Mouse (Mus musculus) forebrain, embryonic 12.5 days (tissue): ENCODE results near the gene Mapt. TPM values are rescaled to one million over a fixed set of nuclear protein-coding genes. Genes with fewer than 3 reads are reported as not detected.

Source experiments
- ATAC-seq: fragments of 200-750 bp; cut with Nextera tagmentation; 2 replicates; pipeline ENCODE4 v1.8.0; 2017; ENCODE audit warnings: moderate TSS enrichment; ENCODE audit not compliant: low FRiP score
- H3K27ac ChIP-seq: fragments of 300-500 bp; sonication (generic); 2 replicates; pipeline ENCODE4 v1.5.1; 2016; ENCODE audit warnings: mild to moderate bottlenecking
- H3K27me3 ChIP-seq: fragments of 300-500 bp; sonication (generic); 2 replicates; pipeline ENCODE4 v1.6.1; 2016; ENCODE audit warnings: mild to moderate bottlenecking
- H3K36me3 ChIP-seq: fragments of 300-500 bp; sonication (generic); replicated peaks from 2 replicates; pipeline ENCODE4 v1.6.1; 2016; ENCODE audit warnings: mild to moderate bottlenecking
- H3K4me1 ChIP-seq: fragments of 300-500 bp; sonication (generic); 2 replicates; pipeline ENCODE4 v1.6.1; 2016
- H3K4me2 ChIP-seq: fragments of 300-500 bp; sonication (generic); 2 replicates; pipeline ENCODE4 v1.6.1; 2016; ENCODE audit warnings: mild to moderate bottlenecking, moderate library complexity
- H3K4me3 ChIP-seq: fragments of 300-500 bp; sonication (generic); replicated peaks from 2 replicates; pipeline ENCODE4 v1.5.1; 2016; ENCODE audit warnings: mild to moderate bottlenecking
- H3K9ac ChIP-seq: fragments of 300-500 bp; sonication (generic); 2 replicates; pipeline ENCODE4 v1.6.1; 2016; ENCODE audit warnings: mild to moderate bottlenecking
- H3K9me3 ChIP-seq: fragments of 300-500 bp; sonication (generic); 2 replicates; pipeline ENCODE4 v1.6.1; 2016
- WGBS: fragments of 180-500 bp; shearing (Covaris S2); methylation state at CpG from one replicate; pipeline ENCODE4 v1.1.7; 2016; 5-methylcytosine and 5-hydroxymethylcytosine counted together
- polyA plus RNA-seq: library from polyadenylated mRNA; unstranded; fragments of >200 nt; fragmentation: Nextera tagmentation; extraction: Ambion mirVana; gene quantifications from 2 replicates; pipeline ENCODE4 v1.2.1, GENCODE M21; 2016

The Mapt gene
- polyA plus RNA-seq, 1 experiment from 2014 or later: 115 TPM

DNA sequence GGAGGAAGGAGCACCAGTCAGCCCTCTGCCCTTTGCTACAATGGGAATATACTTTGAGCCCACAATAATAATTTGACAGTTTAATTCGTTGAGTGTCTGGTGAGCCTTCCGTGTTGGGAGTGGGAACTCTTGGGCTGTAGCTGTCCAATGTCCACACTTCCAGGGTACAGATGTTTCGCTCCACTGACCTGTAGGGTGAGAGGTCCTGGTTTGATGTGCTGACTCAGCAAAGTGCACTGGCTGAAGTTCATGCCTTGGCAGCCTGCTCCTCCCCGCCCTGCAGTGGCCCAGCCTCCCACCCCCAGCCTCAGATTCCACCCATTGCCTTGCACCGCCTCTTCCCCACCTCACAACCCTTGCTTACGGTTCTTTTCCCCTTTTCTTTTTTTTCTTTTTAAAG, 33.5 kb downstream of the Mapt start:
- Histone ChIP-seq H3K36me3 (no peaks in the 10 kb centered on the region), H3K27ac (no peak overlapping the region), H3K4me3 (no peak overlapping the region), H3K9me3 (no peaks in the 10 kb centered on the region), H3K4me1 (peaks cover 4% of the 10 kb centered on the region; the same call in 1 of the 2 replicates), H3K9ac (no peak overlapping the region), H3K4me2 (no peak overlapping the region), H3K27me3 (no peaks in the 10 kb centered on the region)
- ATAC-seq: no peak
- 86% methylated on average over 6 of the region's 6 CpGs for WGBS

DNA sequence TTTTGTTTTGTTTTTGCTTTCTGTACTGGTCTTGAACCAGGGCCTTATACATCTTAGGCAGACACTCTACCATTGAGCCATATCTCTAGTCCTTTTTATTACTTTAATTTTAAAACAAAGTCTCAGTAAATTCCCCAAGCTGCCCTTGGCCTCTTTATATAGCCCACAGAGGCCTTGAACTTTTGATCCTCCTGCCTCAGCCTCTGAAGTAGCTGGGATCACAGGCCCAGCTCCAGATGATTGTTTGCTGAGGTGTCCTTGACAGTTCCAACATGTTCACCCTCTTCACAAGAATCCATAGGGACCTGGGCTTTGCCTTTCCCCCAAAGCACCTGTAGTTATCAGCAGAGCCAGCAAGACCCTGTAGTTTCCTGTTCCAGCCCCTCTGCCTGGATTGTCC, 34.5 kb downstream of the Mapt start:
- Histone ChIP-seq H3K9me3 (no peaks in the 10 kb centered on the region), H3K36me3 (no peaks in the 10 kb centered on the region), H3K27me3 (no peaks in the 10 kb centered on the region), H3K4me3 (no peak overlapping the region), H3K4me1 (peaks cover 4% of the 10 kb centered on the region; the same call in 1 of the 2 replicates), H3K9ac (no peak overlapping the region), H3K27ac (no peak overlapping the region), H3K4me2 (no peak overlapping the region)
- no peak for ATAC-seq

- H3K4me2 ChIP-seq: no peak overlapping the region
- no peaks in the 10 kb centered on the region for H3K9me3 ChIP-seq
- 87% methylated on average over 11 of the region's 11 CpGs for WGBS
- no peak overlapping the region for H3K27ac ChIP-seq
- no peak overlapping the region for H3K9ac ChIP-seq
- no peaks in the 10 kb centered on the region for H3K36me3 ChIP-seq
- no peak for ATAC-seq
- H3K27me3 ChIP-seq: no peaks in the 10 kb centered on the region
- peaks cover 11% of the 10 kb centered on the region for H3K4me1 ChIP-seq
- H3K4me3 ChIP-seq: no peak overlapping the region
These were observed 36.2 kb downstream of the Mapt start for GRCm38 (mm10) chr11:104267380-104267779.

GRCm38 (mm10) chr11:104269385-104269822, 38.2 kb downstream of the Mapt start:
- H3K4me1 ChIP-seq: peaks cover 11% of the 10 kb centered on the region
- H3K27ac ChIP-seq: no peak overlapping the region
- 71% methylated on average over 9 of the region's 9 CpGs for WGBS
- no peak overlapping the region for H3K4me2 ChIP-seq
- H3K9me3 ChIP-seq: no peaks in the 10 kb centered on the region
- H3K27me3 ChIP-seq: no peaks in the 10 kb centered on the region
- no peak overlapping the region for H3K4me3 ChIP-seq
- H3K9ac ChIP-seq: no peak overlapping the region
- no peak for ATAC-seq
- H3K36me3 ChIP-seq: no peaks in the 10 kb centered on the region

DNA sequence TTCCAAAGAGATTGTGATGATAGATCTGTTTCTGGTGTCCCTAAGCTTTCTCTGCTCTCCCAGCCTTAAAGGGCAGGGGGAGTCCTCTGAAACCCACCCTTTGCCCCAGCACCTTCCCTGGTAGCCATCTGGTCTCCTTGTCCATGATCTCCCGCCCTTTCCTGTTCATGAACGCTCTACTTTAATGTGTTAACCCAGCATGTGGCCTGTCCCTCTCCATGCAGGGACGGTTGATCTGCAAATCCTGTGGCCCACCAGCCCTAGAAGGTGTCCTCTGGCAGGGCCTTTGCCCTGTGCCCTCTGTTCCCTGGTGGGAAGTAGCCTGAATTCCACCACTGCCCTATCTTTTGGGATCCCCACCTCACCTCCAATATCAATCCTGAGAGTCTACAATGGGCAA, 39.3 kb downstream of the Mapt start:
- no peak overlapping the region for H3K27ac ChIP-seq
- no peak for ATAC-seq
- 74% methylated on average over 3 of the region's 3 CpGs for WGBS
- H3K36me3 ChIP-seq: no peaks in the 10 kb centered on the region
- no peaks in the 10 kb centered on the region for H3K9me3 ChIP-seq
- H3K4me2 ChIP-seq: no peak overlapping the region
- no peak overlapping the region for H3K9ac ChIP-seq
- no peak overlapping the region for H3K4me3 ChIP-seq
- no peaks in the 10 kb centered on the region for H3K27me3 ChIP-seq
- H3K4me1 ChIP-seq: peaks cover 11% of the 10 kb centered on the region

DNA sequence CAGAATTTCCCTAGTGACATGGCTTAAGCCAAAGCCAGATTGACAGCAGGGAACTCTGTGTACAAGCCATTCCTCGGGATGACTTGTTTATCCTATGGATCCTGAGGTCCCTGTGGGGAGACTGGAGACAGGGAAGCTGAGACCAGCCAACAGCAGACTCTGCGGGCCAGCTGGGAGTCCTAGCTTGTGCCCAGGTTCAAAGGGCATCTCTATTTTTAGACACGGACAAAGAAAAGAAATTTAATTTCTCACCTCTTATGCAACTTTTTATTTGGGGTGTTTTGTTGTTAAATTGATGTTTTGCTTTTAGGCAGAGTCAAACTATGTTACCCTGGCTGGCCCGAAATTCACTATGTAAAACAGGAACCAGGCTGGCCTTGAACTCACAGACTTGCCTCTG, 39.7 kb downstream of the Mapt start:
- H3K4me2 ChIP-seq: no peak overlapping the region
- peaks cover 11% of the 10 kb centered on the region for H3K4me1 ChIP-seq
- H3K4me3 ChIP-seq: no peak overlapping the region
- ATAC-seq: no peak
- H3K9me3 ChIP-seq: no peaks in the 10 kb centered on the region
- H3K27ac ChIP-seq: no peak overlapping the region
- H3K27me3 ChIP-seq: no peaks in the 10 kb centered on the region
- no peak overlapping the region for H3K9ac ChIP-seq
- 79% methylated on average over 4 of the region's 4 CpGs for WGBS
- no peaks in the 10 kb centered on the region for H3K36me3 ChIP-seq

- no peak overlapping the region for H3K4me2 ChIP-seq
- 77% methylated on average over 6 of the region's 6 CpGs for WGBS
- no peaks in the 10 kb centered on the region for H3K36me3 ChIP-seq
- no peak overlapping the region for H3K27ac ChIP-seq
- no peak overlapping the region for H3K4me3 ChIP-seq
- peaks cover 11% of the 10 kb centered on the region for H3K4me1 ChIP-seq
- no peaks in the 10 kb centered on the region for H3K27me3 ChIP-seq
- no peak overlapping the region for H3K9ac ChIP-seq
- no peak for ATAC-seq
- no peaks in the 10 kb centered on the region for H3K9me3 ChIP-seq
These were observed 40.7 kb downstream of the Mapt start for GRCm38 (mm10) chr11:104271876-104272275.

DNA sequence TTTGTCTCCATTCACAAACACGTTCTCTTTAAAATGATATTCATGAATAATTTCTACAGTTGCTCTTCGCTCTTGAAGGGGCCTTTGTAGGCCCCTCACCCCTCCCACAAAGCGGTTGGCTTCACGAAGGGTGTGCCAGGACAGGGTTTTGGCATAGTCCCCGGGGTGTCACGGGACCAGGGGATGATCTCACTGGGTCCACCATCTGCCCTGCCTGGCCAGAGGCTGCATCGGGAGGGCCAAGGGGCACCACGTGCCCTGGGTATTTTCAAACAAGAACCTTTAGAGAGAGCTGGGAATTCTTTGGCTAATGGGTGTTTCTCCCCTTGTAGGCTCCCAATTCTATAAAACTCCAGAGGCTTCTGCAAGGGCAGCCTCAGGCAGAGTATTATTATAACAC, 41.2 kb downstream of the Mapt start:
- no peaks in the 10 kb centered on the region for H3K9me3 ChIP-seq
- no peak overlapping the region for H3K27ac ChIP-seq
- 0 out of 2 replicates have a peak, but pooled peaks cover under 1% of the 10 kb centered on the region for H3K27me3 ChIP-seq
- ATAC-seq: no peak
- no peaks in the 10 kb centered on the region for H3K36me3 ChIP-seq
- no peak overlapping the region for H3K4me3 ChIP-seq
- peaks cover 11% of the 10 kb centered on the region for H3K4me1 ChIP-seq
- no peak overlapping the region for H3K9ac ChIP-seq
- WGBS: 74% methylated on average over 8 of the region's 8 CpGs
- H3K4me2 ChIP-seq: no peak overlapping the region

DNA sequence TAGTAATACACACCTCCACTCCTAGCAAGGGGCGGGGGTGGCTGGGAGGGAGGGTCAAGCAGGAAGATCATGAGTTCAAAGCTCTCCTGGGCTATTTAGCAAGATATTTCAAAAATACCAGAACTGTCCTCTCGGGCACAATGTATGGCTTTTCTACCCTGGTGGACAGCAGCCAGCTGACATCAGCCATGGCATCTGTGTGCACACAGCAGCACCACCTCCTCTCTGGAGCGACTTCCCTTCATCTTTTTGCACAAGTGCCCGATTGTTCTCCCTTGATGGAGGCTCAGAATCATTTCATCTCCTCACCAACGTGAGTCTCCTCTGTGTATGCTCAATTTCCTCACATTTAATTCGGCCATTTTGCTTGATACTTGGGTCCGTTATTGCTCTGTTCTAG, 44.6 kb downstream of the Mapt start:
- no peak overlapping the region for H3K4me3 ChIP-seq
- H3K9ac ChIP-seq: no peak overlapping the region
- no peak overlapping the region for H3K4me2 ChIP-seq
- peaks cover 11% of the 10 kb centered on the region for H3K4me1 ChIP-seq
- no peak for ATAC-seq
- no peaks in the 10 kb centered on the region for H3K9me3 ChIP-seq
- H3K27me3 ChIP-seq: 0 out of 2 replicates have a peak, but pooled peaks cover 2% of the 10 kb centered on the region
- H3K36me3 ChIP-seq: no peaks in the 10 kb centered on the region
- H3K27ac ChIP-seq: no peak overlapping the region
- WGBS: 91% methylated on average over 7 of the region's 7 CpGs

- peaks cover 3% of the 10 kb centered on the region; the same call in 1 of the 2 replicates for H3K4me1 ChIP-seq
- no peak for ATAC-seq
- WGBS: 7% methylated on average over 20 of the region's 20 CpGs
- H3K27ac ChIP-seq: no peak overlapping the region
- no peak overlapping the region for H3K9ac ChIP-seq
- H3K36me3 ChIP-seq: 0 out of 2 replicates have a peak, but pooled peaks cover 3% of the 10 kb centered on the region
- no peak overlapping the region for H3K4me3 ChIP-seq
- H3K27me3 ChIP-seq: peaks cover 5% of the 10 kb centered on the region; the same call in 1 of the 2 replicates
- H3K4me2 ChIP-seq: peak overlapping the region; percentile 15
- no peaks in the 10 kb centered on the region for H3K9me3 ChIP-seq
These were observed 47.0 kb downstream of the Mapt start for GRCm38 (mm10) chr11:104278222-104278621.

GRCm38 (mm10) chr11:104279049-104279448, 47.9 kb downstream of the Mapt start:
- peaks cover 5% of the 10 kb centered on the region; the same call in 1 of the 2 replicates for H3K27me3 ChIP-seq
- H3K9me3 ChIP-seq: no peaks in the 10 kb centered on the region
- peaks cover 3% of the 10 kb centered on the region; the same call in 1 of the 2 replicates for H3K4me1 ChIP-seq
- H3K4me2 ChIP-seq: no peak overlapping the region
- no peak overlapping the region for H3K9ac ChIP-seq
- H3K27ac ChIP-seq: no peak overlapping the region
- ATAC-seq: no peak
- H3K36me3 ChIP-seq: 0 out of 2 replicates have a peak, but pooled peaks cover 3% of the 10 kb centered on the region
- H3K4me3 ChIP-seq: no peak overlapping the region
- WGBS: 88% methylated on average over 4 of the region's 4 CpGs

- Histone ChIP-seq H3K4me1 (peaks cover 3% of the 10 kb centered on the region; the same call in 1 of the 2 replicates), H3K9me3 (no peaks in the 10 kb centered on the region), H3K36me3 (0 out of 2 replicates have a peak, but pooled peaks cover 3% of the 10 kb centered on the region), H3K27me3 (peaks cover 5% of the 10 kb centered on the region; the same call in 1 of the 2 replicates), H3K4me2 (no peak overlapping the region), H3K9ac (no peak overlapping the region), H3K4me3 (no peak overlapping the region), H3K27ac (no peak overlapping the region)
- no peak for ATAC-seq
- WGBS: 71% methylated on average over 3 of the region's 3 CpGs
These were observed 48.3 kb downstream of the Mapt start for GRCm38 (mm10) chr11:104279538-104279937.

DNA sequence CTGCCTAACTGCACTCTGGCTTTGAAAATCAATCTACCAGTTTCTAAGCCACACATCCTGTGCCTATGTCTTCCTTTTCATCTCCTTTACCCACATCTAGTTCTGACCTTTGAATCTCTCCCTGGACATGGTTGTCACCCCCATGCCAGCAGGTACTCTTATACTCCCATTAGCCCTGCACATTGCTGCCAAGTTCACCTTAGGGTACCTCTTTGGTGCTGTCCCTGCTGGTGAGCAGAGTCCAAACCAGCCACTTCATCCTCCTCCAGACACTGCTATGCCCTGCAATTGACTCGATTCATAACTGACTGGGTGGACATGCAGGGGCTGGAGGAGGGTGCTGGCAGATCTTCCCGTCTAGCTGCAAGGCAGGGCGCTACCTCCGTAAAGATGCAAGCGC, 50.3 kb downstream of the Mapt start:
- peaks cover 3% of the 10 kb centered on the region; the same call in 1 of the 2 replicates for H3K4me1 ChIP-seq
- H3K27ac ChIP-seq: no peak overlapping the region
- 90% methylated on average over 5 of the region's 5 CpGs for WGBS

More for the DNA sequence above, 50.3 kb downstream of the Mapt start:
- Histone ChIP-seq H3K9me3 (no peaks in the 10 kb centered on the region), H3K4me3 (no peak overlapping the region), H3K9ac (no peak overlapping the region), H3K4me2 (no peak overlapping the region), H3K27me3 (peaks cover 5% of the 10 kb centered on the region; the same call in 1 of the 2 replicates), H3K36me3 (0 out of 2 replicates have a peak, but pooled peaks cover 9% of the 10 kb centered on the region)
- ATAC-seq: no peak
